Mouse (Mus musculus) kidney, adult 2 months (tissue): Measurements from ENCODE around the gene Grik4.

Source experiments
- CTCF ChIP-seq: fragments of 200-500 bp; conservative IDR thresholded peaks from 2 replicates; pipeline ENCODE4 v1.5.1; 2011; ENCODE audit warnings: low read depth, mild to moderate bottlenecking, control low read depth, low read length, moderate library complexity, mixed read lengths; ENCODE audit not compliant: insufficient read depth, insufficient read length
- POLR2A ChIP-seq: fragments of 200-500 bp; IDR thresholded peaks from one replicate; pipeline ENCODE4 v1.6.1; 2011; ENCODE audit warnings: low read depth, low read length, control low read depth

- TF ChIP-seq CTCF (no peak), POLR2A (no peak)
Observed at GRCm38 (mm10) chr9:42871681-42872080, 72.6 kb downstream of the Grik4 start.
